13 mouse cellular contexts compared by ENCODE assay signal in genomic region chr5:145115736-145116135, GRCm38 (mm10). TPM values are rescaled to one million over a fixed set of nuclear protein-coding genes. Genes with fewer than 3 reads are reported as not detected.
DNase-seq lines count a peak whose midpoint lies in the region; ATAC-seq and TF ChIP-seq lines count a peak whose summit lies in the region.
"Had no signal": no experiment of that assay in that cellular context is flagged by ENCODE, and none has a peak within 500 bp of the region (broad histone marks: within the 10 kb centered on the region; RNA-seq: fewer than 3 reads in every experiment).

No protein-coding gene starts in this region.

- no peak overlapping the region for H3K9ac ChIP-seq in lung, embryonic 14.5 days
- H3K9ac ChIP-seq: embryonic facial prominence, embryonic 12.5 days had no signal

- WGBS in heart, embryonic 10.5 days = 95% methylated on average over 5 of the region's 5 CpGs
- WGBS in lung, embryonic 14.5 days = 79% methylated on average over 5 of the region's 5 CpGs

- H3K27me3 ChIP-seq in heart, embryonic 10.5 days (ENCODE audit: insufficient read depth, poor library complexity, severe bottlenecking) = no peaks in the 10 kb centered on the region
- H3K27me3 ChIP-seq in lung, embryonic 14.5 days (ENCODE audit: insufficient read depth, low read length) = no peaks in the 10 kb centered on the region
- H3K27me3 ChIP-seq in myocyte (ENCODE audit: control insufficient read depth, insufficient read depth, insufficient read length) = no peaks in the 10 kb centered on the region

- peaks cover 58% of the 10 kb centered on the region for H3K79me2 ChIP-seq in myocyte (ENCODE audit: control insufficient read depth, insufficient read depth)

- no peaks in the 10 kb centered on the region for H3K9me3 ChIP-seq in heart, embryonic 10.5 days
- H3K9me3 ChIP-seq in lung, embryonic 14.5 days (ENCODE audit: low read depth, low read length) = no peaks in the 10 kb centered on the region
- H3K9me3 ChIP-seq: embryonic facial prominence, embryonic 12.5 days had no signal

- H3K27ac ChIP-seq in heart, embryonic 10.5 days = peak overlapping the region; percentile 59; the same call in 1 of the 2 replicates
- H3K27ac ChIP-seq in lung, embryonic 14.5 days (ENCODE audit: low read depth) = peak overlapping the region; percentile 88
- peak overlapping the region; percentile 84 for H3K27ac ChIP-seq in embryonic fibroblast, embryonic 13.5 days (ENCODE audit: insufficient read depth, low read length)
- H3K27ac ChIP-seq: embryonic facial prominence, embryonic 12.5 days had no signal

- DNase-seq in heart, embryonic 10.5 days (ENCODE audit: low spot score) = no peak
- no peak for DNase-seq in heart, adult 18-20 months
- DNase-seq in lung, embryonic 14.5 days = no peak
- no peak for DNase-seq in lung, postnatal 14 days
- no peak for DNase-seq in adrenal gland, postnatal 36 days
- no peak for DNase-seq in right cerebral cortex, adult 2 months (ENCODE audit: low spot score in 2 of 2)
- DNase-seq: right cerebral cortex, postnatal 14 days had no signal

- no peak overlapping the region for H3K4me3 ChIP-seq in heart, embryonic 10.5 days
- H3K4me3 ChIP-seq in lung, embryonic 14.5 days (ENCODE audit: low read depth, low read length) = peak overlapping the region; percentile 3; the same call in 1 of the 2 replicates
- H3K4me3 ChIP-seq in embryonic fibroblast, embryonic 13.5 days (ENCODE audit: insufficient read depth, low read length) = peak overlapping the region; percentile 92
- H3K4me3 ChIP-seq in myocyte = peak overlapping the region; percentile 84

- no peak for TF ChIP-seq CTCF in lung, embryonic 14.5 days (IDR thresholded peaks at IDR 0.05; ENCODE audit: low read depth)
- TF ChIP-seq CTCF in embryonic fibroblast, embryonic 13.5 days (IDR thresholded peaks at IDR 0.05; ENCODE audit: borderline replicate concordance, insufficient read depth, low read length) = no peak

- H3ac ChIP-seq in myocyte (ENCODE audit: control insufficient read depth, insufficient read length) = no peak overlapping the region

- H3K4me2 ChIP-seq in lung, embryonic 14.5 days = peak overlapping the region; percentile 78
- peak overlapping the region; percentile 79 for H3K4me2 ChIP-seq in myocyte (ENCODE audit: low read depth)

- H3K36me3 ChIP-seq in heart, embryonic 10.5 days = peaks cover 13% of the 10 kb centered on the region
- peaks cover 2% of the 10 kb centered on the region; the same call in 1 of the 2 replicates for H3K36me3 ChIP-seq in lung, embryonic 14.5 days (ENCODE audit: insufficient read depth)
- no peaks in the 10 kb centered on the region for H3K36me3 ChIP-seq in myocyte (ENCODE audit: control insufficient read depth, insufficient read depth)

- ATAC-seq in lung, embryonic 14.5 days (ENCODE audit: insufficient read depth) = no peak

- peaks cover 19% of the 10 kb centered on the region for H3K4me1 ChIP-seq in heart, embryonic 10.5 days
- no peaks in the 10 kb centered on the region for H3K4me1 ChIP-seq in lung, embryonic 14.5 days (ENCODE audit: insufficient read depth)
- no peaks in the 10 kb centered on the region for H3K4me1 ChIP-seq in embryonic fibroblast, embryonic 13.5 days (ENCODE audit: control insufficient read depth, insufficient read depth, low read length)

- no peak for TF ChIP-seq POLR2A in embryonic fibroblast, embryonic 13.5 days (IDR thresholded peaks at IDR 0.05; ENCODE audit: low read depth, low read length)
- TF ChIP-seq POLR2A in myocyte (IDR thresholded peaks at IDR 0.05; ENCODE audit: insufficient read length, low read depth) = no peak

TF ChIP-seq in myocyte, 11 proteins besides CTCF, POLR2A, EP300 and RAD21:
- no peak for TF ChIP-seq REST (IDR thresholded peaks at IDR 0.05; ENCODE audit: insufficient read depth, insufficient read length)
- TF ChIP-seq MYOD1 (IDR thresholded peaks at IDR 0.05; ENCODE audit: control insufficient read depth in 1 of 3, insufficient read length in 2 of 3, low read depth in 2 of 3) = no peak
- no peak for TF ChIP-seq TCF12 (IDR thresholded peaks at IDR 0.05; ENCODE audit: insufficient read depth, poor library complexity, severe bottlenecking)
- TF ChIP-seq CEBPB (IDR thresholded peaks at IDR 0.05; ENCODE audit: insufficient read depth, poor library complexity, severe bottlenecking) = no peak
- no peak for TF ChIP-seq MYOG (IDR thresholded peaks at IDR 0.05; ENCODE audit: control insufficient read depth in 1 of 3, insufficient read depth in 1 of 3, insufficient read length in 2 of 3, low read depth in 2 of 3)
- no peak for TF ChIP-seq TCF3 (IDR thresholded peaks at IDR 0.05; ENCODE audit: insufficient read length, low read depth)
- no peak for TF ChIP-seq MAX (IDR thresholded peaks at IDR 0.05; ENCODE audit: low read depth)
- no peak for TF ChIP-seq SRF (IDR thresholded peaks at IDR 0.05; ENCODE audit: control insufficient read depth, insufficient read length, low read depth)
- no peak for TF ChIP-seq USF1 (IDR thresholded peaks at IDR 0.05; ENCODE audit: low read depth)
TF ChIP-seq in myocyte: peak in this region for 0.

RNA-seq across cellular contexts. Expression of gene Arpc1b, which starts 1.7 kb away (rescaled TPM):
- 195 and 218 TPM in 2 replicates for polyA plus RNA-seq in heart, embryonic 10.5 days (2016; fragmentation: Nextera tagmentation; extraction: Ambion mirVana)
- 10 to 100 TPM; 65.3 to 67.4 TPM for total RNA-seq in heart, adult 18-20 months (2021)
- 182 and 189 TPM in 2 replicates for polyA plus RNA-seq in lung, embryonic 14.5 days (2014; fragmentation: Nextera tagmentation; extraction: Ambion mirVana)
- polyA plus RNA-seq in embryonic fibroblast, embryonic 13.5 days (2011; ENCODE audit: insufficient read length, low read depth, missing spikeins) = 328 and 384 TPM in 2 replicates
- 482 TPM for polyA plus RNA-seq in myocyte (2012; fragmentation: generic; extraction: Trizol)
- total RNA-seq in adrenal gland, postnatal 36 days (2021) = 100 to 1,000 TPM; 241 to 271 TPM

RNA-seq across cellular contexts. Expression of gene Pdap1, which starts 24.3 kb away (rescaled TPM):
- polyA plus RNA-seq in heart, embryonic 10.5 days (2016; fragmentation: Nextera tagmentation; extraction: Ambion mirVana) = 79.4 and 86.3 TPM in 2 replicates
- 10 to 100 TPM; 39.3 to 40.2 TPM for total RNA-seq in heart, adult 18-20 months (2021)
- 107 and 113 TPM in 2 replicates for polyA plus RNA-seq in lung, embryonic 14.5 days (2014; fragmentation: Nextera tagmentation; extraction: Ambion mirVana)
- polyA plus RNA-seq in embryonic fibroblast, embryonic 13.5 days (2011; ENCODE audit: insufficient read length, low read depth, missing spikeins) = 144 and 168 TPM in 2 replicates
- polyA plus RNA-seq in myocyte (2012; fragmentation: generic; extraction: Trizol) = 98.9 TPM
- 10 to 100 TPM; 88.0 to 92.1 TPM for total RNA-seq in adrenal gland, postnatal 36 days (2021)

RNA-seq across cellular contexts. Expression of gene Bud31, which starts 24.4 kb away (rescaled TPM):
- polyA plus RNA-seq in heart, embryonic 10.5 days (2016; fragmentation: Nextera tagmentation; extraction: Ambion mirVana) = 162 and 200 TPM in 2 replicates
- 10 to 100 TPM; 57.0 to 58.9 TPM for total RNA-seq in heart, adult 18-20 months (2021)
- polyA plus RNA-seq in lung, embryonic 14.5 days (2014; fragmentation: Nextera tagmentation; extraction: Ambion mirVana) = 201 and 204 TPM in 2 replicates
- polyA plus RNA-seq in embryonic fibroblast, embryonic 13.5 days (2011; ENCODE audit: insufficient read length, low read depth, missing spikeins) = 174 and 194 TPM in 2 replicates
- polyA plus RNA-seq in myocyte (2012; fragmentation: generic; extraction: Trizol) = 130 TPM
- 100 to 1,000 TPM; 113 to 117 TPM for total RNA-seq in adrenal gland, postnatal 36 days (2021)

RNA-seq across cellular contexts. Expression of gene Kpna7, which starts 31.9 kb away (rescaled TPM):
- polyA plus RNA-seq in heart, embryonic 10.5 days (2016; fragmentation: Nextera tagmentation; extraction: Ambion mirVana) = not detected in 2 replicates
- not detected for total RNA-seq in heart, adult 18-20 months (2021)
- polyA plus RNA-seq in lung, embryonic 14.5 days (2014; fragmentation: Nextera tagmentation; extraction: Ambion mirVana) = not detected in 2 replicates
- not detected in 2 replicates for polyA plus RNA-seq in embryonic fibroblast, embryonic 13.5 days (2011; ENCODE audit: insufficient read length, low read depth, missing spikeins)
- not detected for polyA plus RNA-seq in myocyte (2012; fragmentation: generic; extraction: Trizol)
- not detected for total RNA-seq in adrenal gland, postnatal 36 days (2021)
- total RNA-seq: adrenal gland, postnatal 10 days; gastrocnemius, postnatal 25 days; layer of hippocampus, postnatal 25 days had no signal
- polyA plus RNA-seq: embryonic facial prominence, embryonic 12.5 days had no signal

RNA-seq across cellular contexts. Expression of gene Arpc1a, which starts 32.1 kb away (rescaled TPM):
- polyA plus RNA-seq in heart, embryonic 10.5 days (2016; fragmentation: Nextera tagmentation; extraction: Ambion mirVana) = 113 and 117 TPM in 2 replicates
- 10 to 100 TPM; 61.4 to 63.8 TPM for total RNA-seq in heart, adult 18-20 months (2021)
- polyA plus RNA-seq in lung, embryonic 14.5 days (2014; fragmentation: Nextera tagmentation; extraction: Ambion mirVana) = 144 and 148 TPM in 2 replicates
- 103 and 109 TPM in 2 replicates for polyA plus RNA-seq in embryonic fibroblast, embryonic 13.5 days (2011; ENCODE audit: insufficient read length, low read depth, missing spikeins)
- polyA plus RNA-seq in myocyte (2012; fragmentation: generic; extraction: Trizol) = 67.2 TPM
- 100 to 1,000 TPM; 120 to 123 TPM for total RNA-seq in adrenal gland, postnatal 36 days (2021)
